Mouse (Mus musculus): ENCODE data around the gene Zdhhc1. TPM values are rescaled to one million over a fixed set of nuclear protein-coding genes. Genes with fewer than 3 reads are reported as not detected.

Zdhhc1 gene
- polyA plus RNA-seq, 1 experiment, result 15.2 TPM

DNA sequence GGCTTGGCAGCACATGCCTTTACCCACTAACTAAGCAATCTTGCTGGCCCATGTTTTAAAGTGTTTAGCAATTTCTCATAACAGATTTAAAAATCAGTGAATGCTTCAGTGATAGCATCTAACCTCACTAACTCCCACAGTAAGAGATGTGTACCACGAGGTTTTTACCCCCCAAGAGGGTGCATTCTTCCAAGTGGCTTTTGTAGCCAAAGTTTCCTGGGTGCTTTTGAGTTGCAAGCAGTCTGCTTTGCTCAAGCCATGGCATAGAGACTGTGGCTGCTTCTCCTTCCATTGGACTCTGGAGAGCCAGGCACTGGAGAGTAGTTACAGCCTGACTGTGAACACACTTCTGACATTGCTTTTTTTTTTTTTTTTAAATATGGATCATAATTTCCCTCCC lies 7.4 kb downstream of the Zdhhc1 start:
- no peaks in the 10 kb centered on the region for H3K4me1 ChIP-seq (ENCODE audit: control insufficient read depth, insufficient read depth, insufficient read length, low read length)
- no peaks in the 10 kb centered on the region for H3K36me3 ChIP-seq (ENCODE audit: control insufficient read depth, insufficient read depth, low read length)
- no peak for TF ChIP-seq CTCF (IDR thresholded peaks at IDR 0.05; ENCODE audit: extremely low read depth, insufficient read length, insufficient replicate concordance, low read depth, low read length)
- no peak for TF ChIP-seq POLR2A (IDR thresholded peaks at IDR 0.05; ENCODE audit: low read depth, low read length)
- H3K4me3 ChIP-seq (ENCODE audit: low read depth, low read length), result no peak overlapping the region
- no peak overlapping the region for H3K27ac ChIP-seq (ENCODE audit: insufficient read depth, low read depth, low read length)
- no peaks in the 10 kb centered on the region for H3K27me3 ChIP-seq (ENCODE audit: control insufficient read depth, insufficient read depth, low read length)
- WGBS, result 51% methylated on average over 1 of the region's 1 CpGs

- TF ChIP-seq POLR2A (IDR thresholded peaks at IDR 0.05; ENCODE audit: low read depth, low read length), result no peak
- TF ChIP-seq CTCF (IDR thresholded peaks at IDR 0.05; ENCODE audit: extremely low read depth, insufficient read length, insufficient replicate concordance, low read depth, low read length), result no peak
- no peak overlapping the region for H3K4me3 ChIP-seq (ENCODE audit: low read depth, low read length)
Measured at GRCm38 (mm10) chr8:105488082-105488481, 8.6 kb downstream of the Zdhhc1 start.

DNA sequence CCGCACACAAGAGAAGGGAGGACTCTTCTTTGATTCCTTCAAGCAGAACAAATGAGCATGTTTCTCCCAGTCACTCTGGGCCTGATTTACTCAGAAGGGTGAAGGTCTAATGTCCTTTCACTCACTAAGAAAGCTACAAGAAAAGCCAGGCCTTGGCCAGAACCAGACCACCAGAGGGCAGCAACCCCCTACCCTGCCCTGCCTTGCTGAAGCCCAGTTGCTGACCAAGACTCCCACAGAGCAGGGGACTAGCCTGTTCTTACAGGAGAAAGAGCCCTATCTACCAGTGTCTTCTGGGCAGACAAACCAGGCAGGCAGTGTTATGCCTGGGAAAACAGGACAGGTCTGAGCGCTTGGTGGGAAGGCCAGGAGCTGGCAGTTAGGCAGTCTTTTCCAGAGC lies 12.3 kb downstream of the Zdhhc1 start:
- no peaks in the 10 kb centered on the region for H3K36me3 ChIP-seq (ENCODE audit: control insufficient read depth, insufficient read depth, low read length)
- H3K27ac ChIP-seq (ENCODE audit: insufficient read depth, low read depth, low read length), result no peak overlapping the region
- no peaks in the 10 kb centered on the region for H3K4me1 ChIP-seq (ENCODE audit: control insufficient read depth, insufficient read depth, insufficient read length, low read length)
- TF ChIP-seq CTCF (IDR thresholded peaks at IDR 0.05; ENCODE audit: extremely low read depth, insufficient read length, insufficient replicate concordance, low read depth, low read length), result peak; percentile 38; the same call in 1 of the 2 replicates
- no peak for TF ChIP-seq POLR2A (IDR thresholded peaks at IDR 0.05; ENCODE audit: low read depth, low read length)
- no peaks in the 10 kb centered on the region for H3K27me3 ChIP-seq (ENCODE audit: control insufficient read depth, insufficient read depth, low read length)
- no peak overlapping the region for H3K4me3 ChIP-seq (ENCODE audit: low read depth, low read length)
- 82% methylated on average over 2 of the region's 2 CpGs for WGBS

More at GRCm38 (mm10) chr8:105488082-105488481, 8.6 kb downstream of the Zdhhc1 start:
- Histone ChIP-seq H3K36me3 (ENCODE audit: control insufficient read depth, insufficient read depth, low read length) (no peaks in the 10 kb centered on the region), H3K27me3 (ENCODE audit: control insufficient read depth, insufficient read depth, low read length) (no peaks in the 10 kb centered on the region), H3K4me1 (ENCODE audit: control insufficient read depth, insufficient read depth, insufficient read length, low read length) (no peaks in the 10 kb centered on the region), H3K27ac (ENCODE audit: insufficient read depth, low read depth, low read length) (no peak overlapping the region)
- WGBS, result 75% methylated on average over 3 of the region's 3 CpGs

DNA sequence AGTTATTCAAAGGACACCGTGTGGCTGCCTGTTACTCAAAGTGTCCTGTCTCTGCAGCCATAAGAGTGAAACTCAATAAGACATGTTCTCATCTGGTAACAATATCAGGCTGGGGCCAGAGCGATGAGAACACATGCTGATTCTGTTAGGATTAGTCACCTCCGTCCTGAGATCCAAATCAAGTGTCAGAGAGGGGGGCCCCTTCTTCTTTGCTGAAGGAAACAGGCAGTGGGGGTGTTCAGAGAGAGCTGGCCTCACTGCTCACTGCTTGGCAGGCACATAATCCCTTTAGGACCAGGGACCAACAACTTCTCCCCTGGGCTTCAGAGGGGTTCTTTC lies 12.7 kb downstream of the Zdhhc1 start:
- 81% methylated on average over 3 of the region's 3 CpGs for WGBS
- H3K4me3 ChIP-seq (ENCODE audit: low read depth, low read length), result no peak overlapping the region
- H3K27me3 ChIP-seq (ENCODE audit: control insufficient read depth, insufficient read depth, low read length), result no peaks in the 10 kb centered on the region
- H3K36me3 ChIP-seq (ENCODE audit: control insufficient read depth, insufficient read depth, low read length), result no peaks in the 10 kb centered on the region
- TF ChIP-seq POLR2A (IDR thresholded peaks at IDR 0.05; ENCODE audit: low read depth, low read length) (no peak), CTCF (IDR thresholded peaks at IDR 0.05; ENCODE audit: extremely low read depth, insufficient read length, insufficient replicate concordance, low read depth, low read length) (no peak)
- no peak overlapping the region for H3K27ac ChIP-seq (ENCODE audit: insufficient read depth, low read depth, low read length)
- H3K4me1 ChIP-seq (ENCODE audit: control insufficient read depth, insufficient read depth, insufficient read length, low read length), result no peaks in the 10 kb centered on the region

GRCm38 (mm10) chr8:105483212-105484029 lies 13.3 kb downstream of the Zdhhc1 start:
- H3K36me3 ChIP-seq (ENCODE audit: control insufficient read depth, insufficient read depth, low read length), result no peaks in the 10 kb centered on the region
- no peak overlapping the region for H3K27ac ChIP-seq (ENCODE audit: insufficient read depth, low read depth, low read length)
- H3K4me3 ChIP-seq (ENCODE audit: low read depth, low read length), result no peak overlapping the region
- H3K4me1 ChIP-seq (ENCODE audit: control insufficient read depth, insufficient read depth, insufficient read length, low read length), result no peaks in the 10 kb centered on the region
- no peaks in the 10 kb centered on the region for H3K27me3 ChIP-seq (ENCODE audit: control insufficient read depth, insufficient read depth, low read length)
- TF ChIP-seq CTCF (IDR thresholded peaks at IDR 0.05; ENCODE audit: extremely low read depth, insufficient read length, insufficient replicate concordance, low read depth, low read length), result peak; percentile 27; the same call in 1 of the 2 replicates
- TF ChIP-seq POLR2A (IDR thresholded peaks at IDR 0.05; ENCODE audit: low read depth, low read length), result no peak
- 69% methylated on average over 14 of the region's 14 CpGs for WGBS

- Histone ChIP-seq H3K4me1 (ENCODE audit: control insufficient read depth, insufficient read depth, insufficient read length, low read length) (no peaks in the 10 kb centered on the region), H3K36me3 (ENCODE audit: control insufficient read depth, insufficient read depth, low read length) (no peaks in the 10 kb centered on the region), H3K27me3 (ENCODE audit: control insufficient read depth, insufficient read depth, low read length) (no peaks in the 10 kb centered on the region), H3K4me3 (ENCODE audit: low read depth, low read length) (no peak overlapping the region), H3K27ac (ENCODE audit: insufficient read depth, low read depth, low read length) (no peak overlapping the region)
- 90% methylated on average over 8 of the region's 8 CpGs for WGBS
- TF ChIP-seq CTCF (IDR thresholded peaks at IDR 0.05; ENCODE audit: extremely low read depth, insufficient read length, insufficient replicate concordance, low read depth, low read length) (no peak), POLR2A (IDR thresholded peaks at IDR 0.05; ENCODE audit: low read depth, low read length) (no peak)
Measured at GRCm38 (mm10) chr8:105482123-105482522, 14.6 kb downstream of the Zdhhc1 start.

- no peaks in the 10 kb centered on the region for H3K27me3 ChIP-seq (ENCODE audit: control insufficient read depth, insufficient read depth, low read length)
- no peak overlapping the region for H3K4me3 ChIP-seq (ENCODE audit: low read depth, low read length)
- H3K4me1 ChIP-seq (ENCODE audit: control insufficient read depth, insufficient read depth, insufficient read length, low read length), result no peaks in the 10 kb centered on the region
- H3K27ac ChIP-seq (ENCODE audit: insufficient read depth, low read depth, low read length), result no peak overlapping the region
- 79% methylated on average over 6 of the region's 6 CpGs for WGBS
- TF ChIP-seq CTCF (IDR thresholded peaks at IDR 0.05; ENCODE audit: extremely low read depth, insufficient read length, insufficient replicate concordance, low read depth, low read length) (peak; percentile 57; the same call in 1 of the 2 replicates), POLR2A (IDR thresholded peaks at IDR 0.05; ENCODE audit: low read depth, low read length) (no peak)
- no peaks in the 10 kb centered on the region for H3K36me3 ChIP-seq (ENCODE audit: control insufficient read depth, insufficient read depth, low read length)
Measured at GRCm38 (mm10) chr8:105481453-105481852, 15.2 kb downstream of the Zdhhc1 start.

Measured in small intestine, adult 2 months (tissue).